Mouse (Mus musculus): ENCODE data around the gene Rnf186.
"Not testable (repeated sequence)": the region's sequence is repeated elsewhere in the genome, so short reads cannot be mapped to it uniquely, and the experiment has no call there.

Rnf186 gene

GRCm38 (mm10) chr4:138972139-138972826 is 5.4 kb downstream of the Rnf186 start:
- no peak for DNase-seq (ENCODE audit: low spot score)

DNA sequence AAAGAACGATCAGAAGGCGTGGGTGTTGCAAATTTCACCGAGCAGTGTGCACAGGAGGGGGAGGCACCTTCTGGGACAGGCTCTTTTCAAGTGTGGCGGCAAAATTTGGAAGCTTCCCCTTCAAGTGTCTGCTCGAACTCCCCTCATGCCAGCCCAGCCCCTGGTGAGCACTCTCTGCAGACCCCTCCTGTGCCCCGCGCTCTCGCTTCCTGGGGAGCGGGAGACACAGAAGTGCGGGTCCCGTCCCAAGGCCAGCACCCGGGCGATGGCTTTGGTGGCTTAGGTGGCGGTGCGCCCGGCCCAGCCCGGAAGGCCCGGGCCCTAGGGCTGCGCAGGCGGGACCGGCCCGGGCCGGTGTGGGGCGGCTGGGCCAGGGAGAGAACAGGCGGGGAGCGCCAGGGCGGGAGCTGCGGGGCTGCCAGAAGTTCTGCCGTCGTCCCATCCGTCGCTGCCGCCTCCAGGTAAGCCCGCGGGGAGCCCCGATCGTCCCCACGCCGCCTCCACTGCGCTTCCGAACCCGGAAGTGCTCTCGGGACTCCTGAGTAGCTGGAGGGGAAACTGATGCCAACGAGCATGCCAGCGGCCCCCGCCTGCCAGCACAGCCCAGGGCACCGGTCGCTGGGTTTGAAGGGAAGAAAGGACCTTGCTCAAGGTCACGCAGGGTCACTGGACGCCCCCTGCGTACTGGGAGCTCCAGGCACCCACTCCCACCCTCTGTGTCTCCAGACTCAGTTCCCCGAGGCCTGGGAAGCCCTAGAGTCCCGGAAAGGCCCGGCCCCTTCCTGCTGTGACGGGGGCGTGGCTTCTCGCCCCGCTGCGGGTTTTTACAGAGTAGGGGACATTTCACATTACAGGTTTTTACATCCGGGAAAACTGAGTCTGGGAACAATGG is 6.2 kb downstream of the Rnf186 start, which contains the start of gene Tmco4:
Tmco4 (plus strand) TSS at position 62 of the 892 bp plus-strand sequence.
- DNase-seq (ENCODE audit: low spot score) = peak; percentile 88

DNA sequence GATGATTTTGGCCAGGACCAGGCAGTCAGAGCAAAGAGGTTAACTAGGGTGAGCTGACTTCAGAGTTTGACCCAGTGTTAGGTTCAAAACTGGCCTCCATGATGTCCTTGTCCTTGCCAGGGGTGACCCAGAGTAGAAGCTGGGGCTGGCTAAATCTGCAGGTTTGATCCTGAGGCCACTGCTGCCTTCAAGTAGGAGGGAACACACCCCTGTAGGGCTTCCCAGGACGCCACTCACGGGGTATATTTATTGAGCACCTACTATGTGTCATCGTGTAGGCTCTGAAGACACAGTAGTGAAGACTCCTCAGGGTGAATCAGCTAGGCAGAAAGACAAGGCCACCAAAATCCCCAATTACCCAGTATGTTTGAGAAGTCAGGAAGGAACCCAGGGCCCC is 6.8 kb downstream of the Rnf186 start:
- DNase-seq (ENCODE audit: low spot score) = no peak

GRCm38 (mm10) chr4:138974540-138974939 is 7.6 kb downstream of the Rnf186 start:
- not testable (repeated sequence) for DNase-seq (ENCODE audit: low spot score)

DNA sequence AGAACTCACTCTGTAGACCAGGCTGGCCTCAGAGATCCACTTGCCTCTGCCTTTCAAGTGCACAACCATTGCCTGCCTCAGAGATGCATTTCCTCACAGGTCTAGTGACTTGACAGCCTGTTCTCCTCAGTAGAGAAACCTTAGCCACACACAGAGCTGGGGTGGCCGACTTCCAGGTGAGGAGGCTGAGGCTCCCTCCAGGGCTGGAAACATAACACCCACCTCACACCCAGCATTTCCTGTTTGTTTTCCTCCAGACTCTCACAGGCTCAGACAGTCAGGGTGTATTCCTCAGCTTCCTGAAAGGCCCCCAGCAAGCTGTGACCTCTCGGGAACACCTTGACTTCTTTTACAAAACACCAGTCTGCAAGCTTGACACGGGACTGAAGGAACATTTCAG is 8.3 kb downstream of the Rnf186 start:
- no peak for DNase-seq (ENCODE audit: low spot score)

GRCm38 (mm10) chr4:138976046-138976445 is 9.1 kb downstream of the Rnf186 start:
- no peak for DNase-seq (ENCODE audit: low spot score)

GRCm38 (mm10) chr4:138980021-138980420 is 13.1 kb downstream of the Rnf186 start:
- no peak for DNase-seq (ENCODE audit: low spot score)

GRCm38 (mm10) chr4:138980771-138981420 is 14.0 kb downstream of the Rnf186 start:
- DNase-seq (ENCODE audit: low spot score) = no peak

DNA sequence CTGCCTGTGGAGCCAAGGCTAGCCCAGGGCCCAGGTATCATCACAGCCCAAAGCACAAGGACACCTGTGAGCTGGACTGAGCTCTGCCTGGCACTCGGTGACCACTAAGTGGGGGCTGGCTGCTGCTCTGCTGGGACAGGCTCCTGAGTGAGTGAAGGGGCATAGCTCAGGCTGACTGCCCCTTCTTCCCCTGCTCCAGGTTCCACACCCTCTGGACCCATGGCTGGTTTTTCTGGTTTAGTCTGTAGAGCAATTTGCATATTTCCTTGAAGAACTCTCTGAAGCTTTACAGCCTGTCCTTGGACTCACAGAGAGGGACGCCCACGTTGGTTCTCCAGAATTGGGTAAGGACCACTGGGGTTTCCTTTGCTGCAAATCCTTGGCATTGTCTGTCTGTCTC is 16.5 kb downstream of the Rnf186 start:
- DNase-seq (ENCODE audit: low spot score) = no peak

GRCm38 (mm10) chr4:138984744-138985143 is 17.8 kb downstream of the Rnf186 start:
- no peak for DNase-seq (ENCODE audit: low spot score)

DNA sequence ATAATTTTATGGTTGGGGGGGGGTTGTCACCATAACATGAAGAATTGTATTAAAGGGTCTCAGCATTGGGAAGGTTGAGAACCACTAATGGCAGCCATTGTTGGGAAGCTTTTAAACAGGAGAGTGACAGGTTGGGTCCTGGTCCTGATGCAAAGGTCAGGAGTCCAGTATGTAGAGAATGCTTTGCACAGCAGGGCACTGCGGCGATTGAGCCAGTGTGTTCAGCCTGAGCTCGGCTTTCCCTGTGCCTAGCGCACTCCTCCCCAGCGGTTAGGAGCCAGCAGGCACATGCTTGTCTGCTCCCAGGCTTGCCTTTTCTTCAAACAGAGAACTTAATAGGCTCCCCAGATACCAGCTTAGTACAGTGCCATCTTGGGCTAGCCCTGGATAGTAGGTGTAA is 19.4 kb downstream of the Rnf186 start:
- DNase-seq (ENCODE audit: low spot score) = no peak

DNA sequence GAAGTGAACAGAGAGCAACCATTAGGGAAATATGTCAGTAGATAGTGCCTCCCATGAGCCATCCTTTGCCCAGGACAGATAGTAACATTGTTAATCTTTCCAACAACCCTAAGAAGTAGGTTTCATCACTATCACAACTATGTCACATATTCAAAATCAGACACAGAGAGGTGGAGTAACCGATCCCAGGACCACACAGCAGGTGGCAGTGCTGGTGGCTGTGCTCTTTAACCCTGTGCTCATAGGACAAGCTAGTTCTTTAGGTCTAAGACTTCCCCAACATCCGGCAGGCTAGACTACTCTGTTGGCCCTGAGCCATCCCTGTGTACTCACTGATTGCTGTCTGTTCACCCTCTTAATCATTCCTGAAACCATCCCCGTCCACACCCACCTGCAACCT is 27.5 kb downstream of the Rnf186 start:
- no peak for DNase-seq (ENCODE audit: low spot score)

DNA sequence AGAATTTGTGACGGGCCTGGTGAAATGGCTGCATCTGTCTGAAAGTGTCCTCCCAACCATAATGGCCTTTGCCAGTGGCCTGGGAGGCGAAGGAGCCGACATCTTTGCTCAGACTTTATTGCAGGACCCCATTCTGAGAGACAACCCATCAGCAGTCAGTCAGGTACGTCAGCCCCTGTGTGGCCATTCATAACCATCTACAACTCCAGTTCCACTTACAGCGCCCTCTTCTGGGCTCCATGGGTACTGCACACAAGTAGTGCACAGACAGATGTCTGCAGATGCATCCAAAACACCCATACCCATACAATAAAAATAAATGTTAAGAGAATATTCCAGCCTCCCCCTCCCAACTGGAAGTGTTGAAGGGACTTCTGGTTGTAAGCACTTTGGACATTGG is 29.5 kb downstream of the Rnf186 start:
- DNase-seq (ENCODE audit: low spot score) = peak; percentile 27

GRCm38 (mm10) chr4:138997121-138997520 is 30.2 kb downstream of the Rnf186 start:
- peak; percentile 18 for DNase-seq (ENCODE audit: low spot score)

DNA sequence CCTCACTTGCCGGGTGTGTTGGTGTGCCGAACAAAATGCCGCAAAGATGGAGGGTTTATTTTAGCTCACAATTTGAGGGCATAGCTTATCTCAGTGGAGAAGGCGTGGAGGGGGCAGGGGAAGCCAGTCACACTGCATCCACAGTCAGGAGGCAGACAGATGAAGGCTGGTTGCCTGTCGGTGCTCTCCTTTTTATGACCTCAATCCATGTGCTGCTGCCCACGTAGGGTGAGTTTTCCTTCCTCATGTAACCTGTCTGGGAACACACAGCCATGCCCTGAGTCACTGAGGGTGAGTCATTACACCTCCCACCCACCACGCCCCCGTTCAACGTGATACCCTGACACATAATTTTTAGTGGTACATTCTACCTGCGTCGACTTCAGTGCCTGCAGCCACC is 31.7 kb downstream of the Rnf186 start:
- no peak for DNase-seq (ENCODE audit: low spot score)

GRCm38 (mm10) chr4:139001026-139001425 is 34.1 kb downstream of the Rnf186 start:
- no peak for DNase-seq (ENCODE audit: low spot score)

DNA sequence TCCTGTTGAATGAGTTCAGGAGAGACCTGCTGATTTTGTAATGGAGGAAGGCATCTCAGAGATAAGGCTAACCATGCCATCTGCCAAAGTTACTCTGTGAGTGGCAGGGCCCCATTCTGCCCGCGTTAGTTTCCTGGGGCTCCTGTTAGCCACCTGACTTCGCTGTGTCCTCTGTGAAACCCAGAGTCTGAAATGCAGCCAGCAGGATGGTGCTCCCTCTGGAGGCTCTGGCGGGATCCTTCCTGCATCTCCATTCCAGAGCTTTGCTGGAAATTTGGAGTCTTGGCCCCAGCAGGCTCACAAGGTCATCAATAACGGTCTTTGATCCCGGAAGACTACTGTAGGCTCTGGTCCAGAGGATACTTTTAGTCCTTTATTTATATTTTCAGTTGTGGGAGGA is 34.5 kb downstream of the Rnf186 start:
- DNase-seq (ENCODE audit: low spot score) = no peak

GRCm38 (mm10) chr4:139004067-139004466 is 37.2 kb downstream of the Rnf186 start:
- DNase-seq (ENCODE audit: low spot score) = no peak

DNA sequence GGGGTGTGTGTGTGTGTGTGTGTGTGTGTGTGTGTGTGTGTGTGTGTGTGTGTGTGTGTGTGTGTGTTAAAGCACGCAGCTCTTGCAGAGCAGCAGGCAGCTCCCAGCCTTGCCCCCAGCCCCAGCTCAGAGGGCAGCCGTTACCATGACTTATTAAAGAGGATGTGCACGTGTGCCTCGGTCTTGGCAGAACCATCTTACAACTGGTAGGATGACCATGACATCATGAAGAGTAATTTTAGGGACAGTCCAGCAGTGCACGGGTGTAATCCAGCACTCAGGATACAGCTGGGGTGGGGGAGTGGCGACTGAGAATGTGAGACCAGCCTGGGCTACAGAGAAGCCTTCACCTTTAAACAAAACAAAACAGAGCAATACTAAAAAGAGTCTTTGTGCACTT is 38.3 kb downstream of the Rnf186 start:
- no peak for DNase-seq (ENCODE audit: low spot score)

- no peak for DNase-seq (ENCODE audit: low spot score)
Observed at GRCm38 (mm10) chr4:139007353-139007752, 40.4 kb downstream of the Rnf186 start.

DNA sequence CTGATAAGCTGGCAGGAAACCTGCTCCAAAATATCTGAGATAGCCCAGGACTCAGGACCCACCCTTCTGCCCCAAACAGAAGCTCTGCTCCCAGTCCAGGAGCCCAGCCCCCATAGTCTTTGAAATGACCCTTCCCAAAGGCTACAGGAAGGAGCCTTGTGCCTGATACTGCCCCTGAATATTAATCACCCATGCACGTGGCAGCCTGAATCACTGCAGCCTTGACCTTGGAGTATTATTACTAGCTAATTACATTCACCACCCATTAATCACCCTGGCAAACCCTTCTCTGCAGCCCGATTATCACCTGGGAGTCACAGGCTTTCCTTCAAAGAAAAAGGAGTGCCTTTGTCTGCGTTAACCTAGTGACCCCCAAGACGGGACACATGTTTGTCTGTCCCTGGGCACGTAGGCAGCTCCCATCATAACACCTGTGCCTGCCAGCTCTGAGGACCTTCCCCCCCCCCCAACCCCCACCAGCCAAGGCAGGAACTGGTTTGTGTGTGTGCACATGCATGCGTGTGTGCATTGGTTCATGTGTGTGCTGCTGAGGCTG is 41.1 kb downstream of the Rnf186 start:
- DNase-seq (ENCODE audit: low spot score) = no peak

DNA sequence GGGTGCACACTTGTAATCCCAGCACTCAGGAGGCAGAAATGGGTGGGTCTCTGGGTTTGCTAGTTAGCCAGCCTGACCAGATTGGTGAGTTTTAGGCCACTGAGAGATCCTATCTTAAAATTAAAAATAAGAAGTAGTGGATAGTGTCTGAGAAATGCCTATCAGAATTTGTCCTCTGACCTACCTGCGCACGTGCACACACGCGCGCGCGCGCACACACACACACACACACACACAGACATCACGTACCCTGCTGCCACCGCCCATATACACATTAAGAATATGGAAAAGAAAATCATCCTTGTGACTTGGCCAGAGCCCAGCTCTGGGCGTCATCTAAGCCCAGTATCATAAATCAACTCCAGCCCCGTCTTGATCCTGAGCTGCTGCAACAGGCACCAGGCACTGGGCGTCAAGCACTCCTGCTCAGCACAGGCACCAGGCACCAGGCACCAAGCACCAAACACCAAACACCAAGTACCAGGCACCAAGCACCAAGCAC is 44.3 kb downstream of the Rnf186 start:
- DNase-seq (ENCODE audit: low spot score) = no peak

All from T-cell, adult 2 months (primary cell).